Mouse (Mus musculus) adrenal gland, postnatal 36 days (tissue): ENCODE data around the gene Zc3h6. TPM values are rescaled to one million over a fixed set of nuclear protein-coding genes. Genes with fewer than 3 reads are reported as not detected.
"Not testable (repeated sequence)": the region's sequence is repeated elsewhere in the genome, so short reads cannot be mapped to it uniquely, and the experiment has no call there.

Source experiments
- DNase-seq, 2 experiments: peaks; one replicate each; pipeline ENCODE4 v3.0.0; 2021; ENCODE audit warnings: mixed read lengths in 1 of 2
- long read RNA-seq, 2 experiments: library from polyadenylated mRNA; stranded (forward); transcript quantifications; one replicate each; pipeline ENCODE4 v2.0.0; 2021; ENCODE audit warnings: borderline sequencing depth in 2 of 2
- total RNA-seq, 2 experiments: library from RNA; stranded (reverse); gene quantifications; 2 replicates each; pipeline ENCODE4 v1.2.3; 2021

Gene Zc3h6
- 1 to 10 TPM; 3.6 to 5.7 TPM for total RNA-seq
- long read RNA-seq, experiment 1, partial matches to known transcripts, result 1 of 3 reads
- long read RNA-seq, experiment 1, other reads (novel, unspliced or antisense), result 2 of 3 reads
- long read RNA-seq, experiment 2, result 0 reads

DNA sequence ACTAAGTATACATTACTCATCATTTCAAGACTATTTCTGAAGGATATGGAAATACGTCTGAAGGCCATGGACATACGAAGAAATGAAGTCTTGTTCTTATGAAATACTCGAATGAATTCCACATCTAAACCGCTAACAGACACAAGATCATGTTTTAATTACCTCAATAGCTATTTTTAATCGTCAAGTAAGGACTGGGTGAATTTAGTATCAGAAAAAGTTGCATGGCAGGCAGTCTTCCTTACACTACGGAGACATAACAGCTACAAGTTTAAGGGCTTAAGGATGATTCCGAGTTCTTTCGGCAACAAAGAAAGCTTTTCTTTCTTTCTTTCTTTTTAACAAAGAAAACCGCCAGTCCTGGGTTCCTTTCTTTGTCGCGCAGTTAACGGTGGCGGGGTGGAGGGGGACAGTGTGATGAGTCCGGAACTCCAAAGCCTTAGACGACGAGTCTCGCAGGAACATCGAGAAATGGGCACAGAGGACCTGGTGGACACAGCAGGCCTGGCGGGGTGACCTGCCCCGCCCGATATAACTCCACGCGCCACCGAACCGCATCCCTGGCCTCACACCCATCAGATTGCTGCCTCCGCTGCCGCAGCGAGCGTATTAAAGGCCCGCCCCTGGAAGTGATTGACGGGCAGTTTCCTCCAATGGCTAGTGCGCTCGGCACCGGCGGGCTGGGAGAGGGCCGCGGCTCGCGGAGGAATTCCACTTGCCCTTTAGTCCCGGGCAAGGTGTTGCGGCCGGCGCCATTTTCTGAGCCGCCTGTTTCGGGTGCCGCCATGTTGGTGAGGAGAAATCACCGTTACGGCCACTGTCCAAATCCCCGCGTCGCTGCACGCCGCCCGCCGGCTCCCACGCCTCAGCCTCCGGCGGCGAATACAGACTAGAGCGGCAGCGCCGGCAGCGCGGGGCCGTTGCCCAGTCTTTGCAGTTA is at the start of gene Zc3h6:
Gene Zc3h6 (plus strand): TSS at position 762 of the 940 bp plus-strand sequence.
- DNase-seq, result peak; percentile 98 to 99

DNA sequence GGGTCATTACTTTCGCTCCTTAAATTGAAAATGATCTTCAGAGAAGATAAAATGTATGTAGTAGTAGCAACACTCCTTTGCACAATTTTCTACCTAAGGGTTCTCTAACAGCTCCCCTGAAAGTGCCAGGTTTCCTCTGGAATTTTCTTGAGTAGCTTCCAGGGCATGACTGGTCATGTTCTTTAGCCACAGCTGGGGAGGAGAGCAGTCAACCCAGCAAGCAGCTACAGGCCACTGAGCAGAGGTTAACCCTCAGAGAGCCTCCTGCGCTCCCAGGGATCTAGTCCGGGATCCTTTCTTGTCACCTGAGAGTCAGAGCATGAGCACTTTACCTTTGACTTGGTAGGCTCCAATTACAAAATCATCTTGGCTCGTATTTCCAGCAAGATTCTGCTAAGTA is 42.4 kb upstream of the Zc3h6 start:
- no peak for DNase-seq

DNA sequence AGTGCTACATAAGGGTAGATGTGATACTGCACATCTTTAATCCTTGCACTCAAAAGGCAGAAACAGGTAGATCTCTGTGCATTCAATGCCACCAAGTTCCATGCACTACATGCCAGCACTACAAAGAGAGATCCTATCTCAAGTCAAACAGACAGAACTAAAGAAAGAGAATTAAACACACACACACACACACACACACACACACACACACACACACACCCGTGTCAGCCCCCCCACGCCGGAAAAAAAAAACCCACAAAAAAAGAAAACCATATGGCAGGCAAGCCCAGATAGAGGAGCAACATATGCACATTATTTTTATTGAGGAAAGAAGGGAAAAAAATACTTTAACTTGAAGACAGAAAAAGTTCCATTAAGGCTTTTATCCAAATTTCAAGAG is 38.8 kb upstream of the Zc3h6 start:
- DNase-seq, result no peak

DNA sequence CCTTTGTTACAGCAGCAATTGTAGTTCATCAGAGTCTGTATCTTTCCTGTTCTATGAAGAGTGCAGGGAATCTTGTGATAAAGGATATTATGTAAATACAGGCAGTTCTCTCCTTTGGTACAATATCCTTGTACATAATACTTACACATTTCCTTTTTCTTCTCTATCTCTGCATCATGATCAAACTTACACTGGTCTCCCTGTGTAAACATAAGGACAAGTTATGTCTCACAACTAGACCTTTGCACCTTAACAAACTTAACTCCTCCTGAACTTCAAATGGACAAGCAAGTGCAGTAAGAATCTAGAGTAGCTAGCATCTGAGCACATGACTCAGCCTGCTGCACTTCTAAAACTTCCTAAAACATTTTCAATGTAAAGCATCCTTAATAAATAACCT is 36.5 kb upstream of the Zc3h6 start:
- no peak for DNase-seq

DNA sequence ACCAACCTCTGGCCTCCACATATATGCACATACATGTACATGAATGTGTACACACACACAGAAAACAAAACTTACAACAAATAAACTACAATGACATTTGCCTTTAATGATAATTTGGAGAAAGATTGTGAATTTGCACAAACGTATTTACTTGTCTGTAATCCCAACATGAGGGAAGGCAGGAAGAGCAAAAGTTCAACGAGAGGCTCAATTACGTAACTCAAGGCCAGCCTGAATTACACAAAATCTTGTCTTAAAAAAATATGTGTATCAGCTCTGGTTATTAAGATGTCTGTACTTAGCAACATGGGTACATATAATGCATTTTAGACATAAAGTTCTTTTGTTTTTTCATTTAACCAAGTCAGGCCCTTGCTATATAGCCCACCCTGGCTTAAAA is 30.9 kb upstream of the Zc3h6 start:
- peak in 1 of 2 experiments; percentile 2 for DNase-seq

DNA sequence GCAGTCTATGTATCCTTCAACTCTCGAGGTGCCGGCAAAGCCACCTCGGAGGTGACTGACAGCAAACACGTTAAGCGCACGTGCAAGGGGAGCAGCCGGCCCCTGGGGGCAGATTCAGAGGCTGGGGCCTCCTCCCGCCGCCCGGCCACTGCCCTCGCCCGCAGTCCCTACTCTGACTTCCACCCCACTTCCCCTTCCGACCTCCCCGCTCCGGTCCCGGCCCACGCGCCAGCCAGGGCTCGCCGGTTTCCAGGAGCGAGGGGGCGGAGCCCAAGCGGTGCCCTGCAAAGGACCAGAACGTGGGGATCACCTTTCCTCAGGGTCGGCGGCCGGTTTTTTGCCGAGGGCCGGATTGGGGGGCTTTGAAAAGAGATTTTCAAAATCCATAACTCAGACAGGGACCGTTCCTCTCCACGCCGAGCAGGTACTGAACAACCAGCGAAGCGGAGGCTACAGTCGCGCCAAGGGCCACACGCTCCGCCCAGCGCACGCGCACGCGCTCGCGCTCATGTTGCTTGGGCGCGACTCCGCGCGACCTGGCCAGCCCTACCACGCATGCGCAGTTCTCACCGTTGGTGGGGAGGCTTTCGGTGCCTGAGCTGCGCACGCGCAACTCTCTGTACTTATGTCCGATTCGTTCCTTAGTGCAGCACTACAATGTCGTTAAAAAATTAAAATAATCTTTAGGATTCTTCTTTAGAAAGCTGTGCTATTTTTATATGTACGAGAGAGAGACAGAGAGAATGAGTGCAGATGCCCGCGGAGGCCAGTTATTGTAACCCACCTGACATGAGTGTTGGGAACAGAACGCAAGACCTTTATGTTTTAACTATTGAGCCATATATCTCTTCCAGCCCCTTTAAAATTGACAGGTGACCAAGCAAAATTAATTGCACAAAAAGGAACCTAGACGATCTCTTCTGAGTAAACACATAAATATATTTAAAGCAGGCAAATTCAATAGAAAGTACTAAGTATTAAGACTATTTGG is 23.4 kb upstream of the Zc3h6 start, which contains the start of gene Zc3h8:
Gene Zc3h8 (minus strand): TSS at position 540 of the 991 bp plus-strand sequence.
- peak; percentile 99 for DNase-seq

DNA sequence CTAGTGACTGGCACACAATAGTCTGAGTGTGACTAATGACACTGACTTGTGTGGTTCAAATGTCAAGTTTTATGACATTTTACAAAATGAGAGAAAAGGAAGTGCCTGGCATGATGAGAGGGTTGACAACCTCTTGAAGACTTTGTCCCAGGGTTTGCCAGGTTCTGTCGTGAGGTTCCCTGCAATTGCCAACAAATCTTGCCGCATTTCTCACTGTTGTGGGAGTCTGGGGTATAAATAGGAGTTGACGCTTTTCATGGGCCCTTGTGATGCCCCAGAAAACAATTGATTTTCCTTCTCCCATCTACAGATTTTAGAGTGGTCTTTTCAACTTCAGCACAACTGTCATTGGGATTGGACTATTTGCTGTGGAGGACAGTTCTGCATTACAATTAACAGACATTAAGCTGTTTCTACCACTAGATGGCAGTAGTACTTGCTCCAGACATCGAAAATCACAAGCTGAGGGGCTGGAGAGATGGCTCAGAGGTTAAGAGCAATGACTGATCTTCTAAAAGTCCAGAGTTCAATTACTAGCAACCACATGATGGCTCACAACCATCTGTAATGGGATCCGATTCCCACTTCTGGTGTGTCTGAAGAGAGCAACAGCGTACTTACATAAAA is 19.1 kb upstream of the Zc3h6 start:
- peak in 1 of 2 experiments; percentile 27 for DNase-seq

DNA sequence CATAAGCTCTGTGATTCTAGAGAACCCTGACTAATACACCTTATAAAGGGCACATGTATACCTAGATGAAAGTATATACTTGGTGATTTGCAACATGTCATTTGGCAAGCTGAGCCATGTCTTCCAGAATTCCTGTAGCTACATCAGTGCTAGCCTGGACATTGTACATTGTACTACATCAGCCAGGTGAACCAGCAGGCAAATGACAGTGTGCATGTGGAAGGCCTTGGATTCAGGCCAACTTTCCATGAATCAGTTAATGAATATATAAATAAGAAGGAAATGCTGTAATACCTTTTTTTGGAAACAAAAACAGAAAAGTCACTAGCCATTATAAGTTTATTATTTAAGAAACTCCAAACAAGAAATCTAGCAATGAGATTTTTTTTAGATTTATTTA is 13.0 kb upstream of the Zc3h6 start:
- no peak for DNase-seq

DNA sequence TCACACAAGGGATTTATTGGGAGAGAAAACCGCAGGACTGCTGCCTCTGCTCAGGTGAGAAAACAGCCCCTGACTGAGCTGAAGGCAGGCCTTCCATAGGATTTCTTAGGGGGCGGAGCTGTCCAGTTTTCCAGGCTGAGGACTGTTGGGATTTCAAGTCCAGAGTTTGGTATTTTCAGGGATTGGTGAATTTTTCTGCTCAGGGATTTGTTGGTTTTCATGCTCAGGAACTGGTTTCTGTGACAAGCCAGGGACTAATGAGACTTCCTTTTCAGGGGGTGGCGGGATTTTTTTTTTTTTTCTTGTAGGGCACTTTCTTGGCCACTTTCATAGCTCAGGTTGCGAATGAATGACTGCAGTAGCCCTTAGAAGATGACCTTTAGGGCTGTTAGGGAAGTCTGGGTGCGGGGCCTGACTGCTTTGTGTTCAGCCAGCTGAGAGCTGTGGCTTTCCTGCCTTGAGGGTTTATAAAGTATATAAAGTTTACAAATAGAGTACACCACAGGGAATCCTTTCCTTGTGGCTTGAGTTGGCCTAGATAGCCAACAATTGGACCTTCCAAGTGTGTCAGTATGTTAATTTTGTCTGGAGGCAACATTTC is 1.6 kb upstream of the Zc3h6 start:
- DNase-seq, result no peak

DNA sequence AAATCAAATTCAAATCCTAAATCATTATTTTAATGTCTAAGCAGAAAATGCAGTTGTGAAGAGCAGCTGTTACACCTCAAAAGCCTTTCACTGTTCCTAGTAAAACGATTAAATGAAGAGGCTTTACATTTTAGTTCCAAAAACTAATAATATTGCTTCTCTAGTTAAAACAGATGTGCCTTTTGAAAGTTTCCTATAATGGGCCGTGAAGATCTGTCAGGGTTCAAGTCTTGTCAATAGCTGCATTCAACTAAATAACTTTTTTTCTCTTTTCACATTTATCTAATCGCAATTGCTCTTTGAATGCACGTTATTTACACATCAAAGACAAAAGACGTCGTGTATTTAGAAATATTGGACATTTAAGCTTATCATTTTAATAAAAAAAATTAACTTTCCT is 966 bp upstream of the Zc3h6 start:
- no peak for DNase-seq

DNA sequence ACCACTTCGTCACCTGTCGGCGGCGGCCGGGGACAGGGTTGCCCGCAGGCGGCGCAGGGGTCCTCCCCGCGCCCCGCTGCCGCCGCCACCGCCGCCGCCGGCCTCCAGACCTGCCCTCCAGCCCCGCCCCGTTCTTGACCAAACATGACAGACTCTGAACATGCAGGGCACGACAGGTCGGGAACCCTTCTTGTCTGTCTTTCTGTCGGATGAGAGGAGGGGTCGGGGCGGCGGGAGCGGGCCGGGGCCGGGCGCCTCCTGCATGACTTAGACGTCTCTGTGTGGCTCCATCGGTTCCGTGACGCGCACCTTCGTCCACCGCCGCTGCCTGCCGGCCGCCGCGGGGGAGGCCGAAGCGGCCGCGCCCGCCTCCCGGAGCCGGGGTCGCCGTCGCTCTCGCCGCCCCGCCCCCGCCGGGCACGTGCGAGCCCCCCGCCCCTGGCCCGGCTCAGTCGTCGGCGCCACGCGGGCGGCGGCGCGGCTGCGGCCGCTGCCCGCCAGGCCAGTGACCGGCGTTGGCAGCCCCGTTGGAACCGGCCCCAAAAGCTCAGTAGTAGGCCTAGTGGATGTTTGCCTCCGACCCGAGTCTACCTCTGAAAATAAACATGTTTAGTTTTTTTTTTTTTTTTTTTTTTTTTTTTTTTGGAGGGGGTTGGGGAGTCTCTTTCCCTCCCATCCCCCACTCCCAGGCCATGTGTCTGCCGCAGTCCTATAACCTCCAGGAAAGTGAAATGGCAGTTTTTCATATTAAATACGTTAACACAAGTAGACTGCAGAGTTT is 649 bp downstream of the Zc3h6 start, which contains the start of gene Gm10762:
Gene Gm10762 (minus strand): TSS at position 65 of the 781 bp plus-strand sequence.
- DNase-seq, result peak; percentile 84 to 90

DNA sequence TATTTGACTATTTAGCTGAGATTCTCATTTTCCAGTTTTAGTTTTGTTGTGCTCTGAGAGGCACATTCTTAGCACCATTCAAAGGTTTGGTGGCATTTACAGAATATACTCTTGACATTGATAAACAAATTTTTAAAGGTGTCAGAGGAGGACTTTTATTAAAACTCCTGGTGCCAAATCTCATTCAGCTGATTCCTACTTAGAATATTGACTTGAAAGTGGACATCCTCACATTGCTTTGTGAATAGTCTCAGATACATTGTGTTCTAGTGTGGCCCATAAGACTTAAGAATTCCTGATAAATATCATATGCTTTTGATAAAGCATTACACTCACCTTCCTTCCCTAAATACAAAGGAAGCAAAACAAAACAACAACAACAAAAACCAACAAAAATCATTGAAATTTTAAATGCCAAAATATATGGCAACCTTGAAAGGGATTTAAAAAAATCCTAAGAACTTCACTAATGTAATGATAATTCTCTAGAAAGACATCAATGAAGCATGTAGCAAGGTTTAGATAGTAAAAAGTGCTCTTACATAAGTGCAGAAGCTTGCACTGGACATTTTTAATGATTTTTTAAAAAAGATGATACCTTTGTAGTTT is 1.4 kb downstream of the Zc3h6 start:
- DNase-seq, result no peak

DNA sequence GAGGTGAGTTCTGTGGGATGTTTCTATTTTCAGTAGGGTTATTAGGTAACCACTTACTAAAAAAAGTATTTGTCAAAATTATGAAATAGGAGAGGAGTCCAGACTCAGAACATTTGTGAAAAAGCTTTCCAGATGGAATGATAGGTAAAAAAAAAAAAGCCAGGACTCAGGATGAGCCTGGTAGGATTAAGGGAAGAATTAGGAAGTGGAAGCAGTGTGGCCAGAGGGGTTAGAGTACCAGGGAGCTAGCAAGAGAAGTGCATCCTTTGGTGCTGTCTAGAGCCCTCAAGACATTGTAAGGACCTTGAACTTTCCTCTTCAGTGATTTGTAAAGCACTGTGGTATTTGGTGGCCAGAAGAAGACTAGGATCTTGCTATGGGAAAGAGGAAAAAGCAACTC is 5.1 kb downstream of the Zc3h6 start:
- DNase-seq, result no peak

DNA sequence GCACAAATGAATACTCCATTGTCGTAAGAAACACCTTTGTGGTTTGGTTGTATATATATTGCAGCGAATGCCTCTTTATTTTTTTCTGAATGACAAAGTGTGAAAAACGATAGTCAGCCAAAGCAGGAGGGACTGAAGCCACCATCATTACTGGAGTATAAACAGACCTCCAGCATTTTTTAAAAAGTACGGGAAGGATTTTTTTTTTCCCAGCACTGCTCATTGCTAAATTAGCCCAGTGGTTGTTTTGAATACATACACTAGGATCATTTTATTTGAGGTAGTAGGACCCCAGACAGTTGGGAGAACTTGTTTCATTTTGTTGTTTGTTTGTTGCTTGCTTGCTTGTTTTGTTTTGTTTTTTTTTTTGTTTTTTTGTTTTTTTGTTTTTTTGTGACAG is 8.4 kb downstream of the Zc3h6 start:
- DNase-seq, result no peak

DNA sequence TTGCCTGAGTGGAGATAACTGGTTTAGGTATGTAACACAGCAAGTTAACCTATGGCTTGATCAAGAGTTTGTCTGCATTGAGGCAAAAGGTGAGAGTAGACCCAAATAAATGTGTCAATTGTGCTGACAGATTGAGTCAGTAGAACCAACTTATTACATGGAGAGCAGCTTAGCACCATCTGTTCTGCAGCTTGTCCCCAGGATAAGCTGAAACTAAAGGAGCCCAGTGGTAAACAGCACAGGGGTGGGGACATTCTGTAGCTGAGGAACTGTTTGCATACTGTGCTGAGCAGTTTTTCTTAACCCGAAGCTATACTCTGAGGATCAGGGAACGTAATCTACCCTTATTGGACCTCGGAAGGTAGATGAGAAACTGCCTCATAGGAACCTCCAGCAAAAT is 17.5 kb downstream of the Zc3h6 start:
- DNase-seq, result no peak

DNA sequence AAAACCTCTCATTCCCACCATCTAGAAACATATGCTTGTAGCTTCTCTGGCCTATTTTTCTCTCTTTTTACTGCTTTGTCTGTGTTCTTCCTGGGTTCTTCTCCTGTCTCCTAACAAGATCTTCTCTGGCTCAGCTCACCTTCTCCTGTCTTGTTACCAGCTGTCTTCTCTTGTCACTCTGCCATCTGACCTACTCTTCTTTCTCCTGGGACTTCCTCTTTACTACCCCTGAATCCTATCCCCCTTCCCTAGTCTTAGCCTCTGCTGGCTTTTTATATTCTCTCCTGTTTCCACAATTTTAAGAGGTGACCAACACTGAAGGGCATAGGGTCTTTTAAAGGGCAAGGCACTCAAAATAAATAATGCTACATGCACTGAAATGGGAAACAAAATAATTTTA is 37.7 kb downstream of the Zc3h6 start:
- DNase-seq, result no peak

DNA sequence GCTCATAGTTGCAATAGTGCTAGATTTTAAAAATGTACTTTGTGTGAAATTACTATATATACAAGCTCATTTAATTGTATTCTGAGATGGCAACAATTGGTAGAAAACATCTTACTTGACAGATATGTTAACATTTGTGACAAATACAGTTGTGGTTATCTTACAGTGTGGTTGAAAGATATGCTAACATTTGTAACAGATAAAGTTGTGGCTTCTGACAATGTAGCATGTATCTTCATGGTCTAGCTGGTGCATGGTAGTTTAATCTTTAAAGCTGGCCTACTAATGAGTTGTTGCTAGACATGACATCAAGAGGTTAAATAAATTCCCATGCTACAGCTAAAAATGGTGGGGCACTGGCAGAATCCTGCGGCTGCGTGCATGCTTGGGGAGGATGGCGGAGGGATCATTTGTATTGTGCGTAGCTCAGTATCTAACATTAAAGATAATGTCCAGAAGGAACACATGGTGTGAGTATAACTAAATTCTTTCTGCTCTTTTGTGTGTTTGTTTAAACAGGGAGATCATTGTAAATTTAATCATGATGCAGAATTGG is 39.1 kb downstream of the Zc3h6 start:
- DNase-seq, result no peak

DNA sequence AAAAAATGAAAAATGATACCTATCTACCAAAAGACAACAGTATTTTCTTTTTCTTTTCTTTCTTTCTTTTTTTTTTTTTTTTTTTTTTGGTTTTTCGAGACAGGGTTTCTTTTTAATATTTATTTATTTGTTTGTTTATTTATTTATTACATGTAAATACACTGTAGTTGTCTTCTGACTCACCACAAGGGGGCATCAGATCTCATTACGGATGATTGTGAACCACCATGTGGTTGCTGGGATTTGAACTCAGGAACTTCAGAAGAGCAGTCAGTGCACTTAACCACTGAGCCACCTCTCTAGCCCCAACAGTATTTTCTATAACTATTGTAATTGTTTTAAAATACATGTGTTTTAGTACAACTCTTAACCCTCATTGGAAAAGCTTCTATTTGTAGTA is 41.7 kb downstream of the Zc3h6 start:
- DNase-seq, result not testable (repeated sequence)

DNA sequence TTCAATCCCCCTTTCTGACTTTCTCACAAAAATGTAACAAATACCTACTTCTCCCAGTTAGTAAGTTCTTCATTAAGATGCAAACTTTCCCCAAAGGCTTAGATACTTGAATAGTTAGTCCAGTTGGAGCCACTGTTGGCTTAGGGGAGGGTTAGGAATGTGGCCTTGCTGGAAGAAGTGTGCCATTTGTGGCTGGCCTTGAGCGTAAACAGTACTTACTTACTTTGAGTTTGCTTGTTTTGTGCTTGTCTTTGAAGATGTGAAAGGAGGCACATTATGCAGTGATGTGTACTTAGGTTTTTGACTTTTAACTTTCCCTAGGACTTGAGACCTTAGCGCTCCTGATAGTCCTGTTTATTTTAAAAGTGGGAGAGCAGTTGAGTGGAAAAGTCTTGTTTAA is 52.9 kb downstream of the Zc3h6 start:
- DNase-seq, result peak; percentile 43 to 44

DNA sequence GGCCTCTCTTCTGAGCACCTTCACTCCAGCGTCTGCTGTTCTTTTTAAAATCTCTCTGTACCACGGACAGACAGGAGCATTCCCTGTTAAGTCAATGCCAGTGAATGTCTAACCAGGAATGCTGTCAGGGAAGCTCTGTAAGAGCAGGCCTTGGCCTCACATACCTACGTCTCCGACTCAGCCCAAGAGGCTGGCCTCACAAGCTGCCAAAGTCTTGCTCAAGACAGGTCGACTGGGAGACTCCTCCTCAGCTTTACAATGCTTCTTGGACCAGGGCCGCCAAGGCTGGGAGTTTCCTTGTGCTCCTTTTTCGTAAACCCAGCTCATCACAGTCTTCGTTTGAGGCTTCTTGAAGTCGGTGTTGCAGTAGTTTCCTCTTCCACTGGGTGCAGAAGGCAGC is 57.6 kb downstream of the Zc3h6 start:
- peak; percentile 7 to 52 for DNase-seq
